Mouse (Mus musculus): Measurements from ENCODE around the gene Cblc. TPM values are rescaled to one million over a fixed set of nuclear protein-coding genes. Genes with fewer than 3 reads are reported as not detected.

Cblc gene
- polyA plus RNA-seq, 1 experiment from 2014 or later, result 0.59 TPM

DNA sequence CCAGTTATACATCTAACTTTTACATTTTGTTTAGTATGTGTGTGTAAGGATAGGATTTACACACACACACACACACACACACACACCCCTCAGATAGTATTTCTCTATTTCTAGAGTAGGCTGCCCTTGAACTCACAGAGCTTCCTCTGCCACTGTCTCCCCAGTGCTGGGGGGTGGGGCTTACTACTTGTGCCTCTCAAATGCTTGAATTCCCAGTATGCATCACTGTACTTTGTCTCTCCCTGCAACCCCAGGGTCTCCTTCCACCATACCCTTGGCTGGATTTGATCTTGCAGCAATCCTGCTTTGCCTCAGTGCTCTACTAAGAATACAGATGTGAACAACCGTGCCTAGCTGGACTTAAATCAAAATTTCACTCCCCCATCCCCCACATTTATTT lies 42.5 kb downstream of the Cblc start:
- ATAC-seq (ENCODE audit: low FRiP score) (no peak), DNase-seq (ENCODE audit: low spot score) (no peak)
- no peak overlapping the region for H3K4me3 ChIP-seq (ENCODE audit: low read depth, low read length)
- whole genome bisulfite sequencing, result 80% methylated on average over 1 of the region's 1 CpGs
- H3K27me3 ChIP-seq (ENCODE audit: control insufficient read depth, insufficient read depth, low read length), result no peaks in the 10 kb centered on the region
- H3K27ac ChIP-seq (ENCODE audit: low read depth, low read length), result no peak overlapping the region
- no peaks in the 10 kb centered on the region for H3K36me3 ChIP-seq (ENCODE audit: control insufficient read depth, insufficient read depth, low read length)
- no peaks in the 10 kb centered on the region; the same call in 1 of the 2 replicates for H3K4me1 ChIP-seq (replicated peaks; ENCODE audit: control insufficient read depth, insufficient read depth, low read length)
- no peak overlapping the region for H3K4me2 ChIP-seq (replicated peaks; ENCODE audit: low read depth, low read length)
- H3K9me3 ChIP-seq (ENCODE audit: control insufficient read depth, low read length), result no peaks in the 10 kb centered on the region
- H3K9ac ChIP-seq (ENCODE audit: low read depth, low read length), result no peak overlapping the region

GRCm38 (mm10) chr7:19753587-19753986 lies 43.0 kb downstream of the Cblc start:
- 83% methylated on average over 7 of the region's 7 CpGs for WGBS
- Histone ChIP-seq H3K4me2 (replicated peaks; ENCODE audit: low read depth, low read length) (no peak overlapping the region), H3K4me1 (replicated peaks; ENCODE audit: control insufficient read depth, insufficient read depth, low read length) (no peaks in the 10 kb centered on the region; the same call in 1 of the 2 replicates), H3K36me3 (ENCODE audit: control insufficient read depth, insufficient read depth, low read length) (no peaks in the 10 kb centered on the region), H3K27ac (ENCODE audit: low read depth, low read length) (no peak overlapping the region), H3K27me3 (ENCODE audit: control insufficient read depth, insufficient read depth, low read length) (no peaks in the 10 kb centered on the region), H3K9ac (ENCODE audit: low read depth, low read length) (no peak overlapping the region), H3K4me3 (ENCODE audit: low read depth, low read length) (no peak overlapping the region), H3K9me3 (ENCODE audit: control insufficient read depth, low read length) (no peaks in the 10 kb centered on the region)
- ATAC-seq (ENCODE audit: low FRiP score) (no peak), DNase-seq (ENCODE audit: low spot score) (no peak)

DNA sequence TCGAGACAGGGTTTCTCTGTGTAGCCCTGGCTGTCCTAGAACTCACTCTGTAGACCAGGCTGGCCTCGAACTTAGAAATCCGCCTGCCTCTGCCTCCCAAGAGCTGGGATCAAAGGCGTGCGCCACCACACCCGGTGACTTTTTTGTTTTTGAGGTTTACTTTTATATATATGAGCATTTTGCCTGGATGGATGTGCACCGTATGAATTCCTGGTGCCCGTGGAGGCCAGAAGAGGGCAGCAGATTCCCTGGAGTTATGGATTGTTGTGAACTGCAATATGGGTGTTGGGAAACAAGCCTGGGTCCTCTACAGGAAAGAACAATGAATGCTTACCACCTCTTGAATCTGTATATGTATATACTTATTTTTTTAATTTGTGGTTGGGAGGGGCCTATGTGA lies 44.0 kb downstream of the Cblc start:
- WGBS, result 70% methylated on average over 8 of the region's 8 CpGs
- no peaks in the 10 kb centered on the region for H3K9me3 ChIP-seq (ENCODE audit: control insufficient read depth, low read length)
- H3K27ac ChIP-seq (ENCODE audit: low read depth, low read length), result no peak overlapping the region
- no peak for ATAC-seq (ENCODE audit: low FRiP score)
- H3K27me3 ChIP-seq (ENCODE audit: control insufficient read depth, insufficient read depth, low read length), result no peaks in the 10 kb centered on the region
- H3K4me1 ChIP-seq (replicated peaks; ENCODE audit: control insufficient read depth, insufficient read depth, low read length), result no peaks in the 10 kb centered on the region; the same call in 1 of the 2 replicates
- no peak overlapping the region for H3K9ac ChIP-seq (ENCODE audit: low read depth, low read length)
- no peak overlapping the region for H3K4me3 ChIP-seq (ENCODE audit: low read depth, low read length)
- DNase-seq (ENCODE audit: low spot score), result no peak
- H3K4me2 ChIP-seq (replicated peaks; ENCODE audit: low read depth, low read length), result no peak overlapping the region
- no peaks in the 10 kb centered on the region for H3K36me3 ChIP-seq (ENCODE audit: control insufficient read depth, insufficient read depth, low read length)

DNA sequence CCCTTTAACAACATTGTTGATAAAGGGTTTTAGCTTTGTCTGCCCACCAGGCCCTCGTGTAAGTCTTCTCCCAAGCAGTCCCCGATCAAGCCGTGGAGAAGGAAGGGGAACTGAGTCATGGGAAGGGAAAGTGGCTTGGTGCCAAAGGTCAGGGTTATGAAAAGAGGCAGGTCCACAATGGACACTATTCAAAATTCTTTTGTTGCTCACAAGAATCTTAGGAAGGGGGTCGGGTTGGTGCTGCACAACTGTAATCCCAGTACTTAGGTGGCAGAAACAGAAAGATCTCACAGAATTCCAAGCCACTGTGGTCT lies 45.6 kb downstream of the Cblc start:
- DNase-seq (ENCODE audit: low spot score), result no peak
- ATAC-seq (ENCODE audit: low FRiP score), result no peak
- no peak overlapping the region for H3K9ac ChIP-seq (ENCODE audit: low read depth, low read length)

GRCm38 (mm10) chr7:19750217-19751069 lies 46.2 kb downstream of the Cblc start, which contains the start of gene Nectin2:
Gene Nectin2 (minus strand): TSS chr7:19750483.
- H3K9ac ChIP-seq (ENCODE audit: low read depth, low read length), result peak within 1 kb of the TSS; percentile 80
- H3K4me3 ChIP-seq (ENCODE audit: low read depth, low read length), result peak within 1 kb of the TSS; percentile 68
- no peak within 1 kb of the TSS; the same call in 1 of the 2 replicates for H3K27ac ChIP-seq (ENCODE audit: low read depth, low read length)
- H3K4me2 ChIP-seq (replicated peaks; ENCODE audit: low read depth, low read length), result peak within 1 kb of the TSS; percentile 74
- H3K27me3 ChIP-seq (ENCODE audit: control insufficient read depth, insufficient read depth, low read length), result no peaks in the 10 kb centered on the region
- ATAC-seq (ENCODE audit: low FRiP score), result peak; percentile 72
- WGBS, result 14% methylated on average over 19 of the region's 19 CpGs
- no peaks in the 10 kb centered on the region; the same call in 1 of the 2 replicates for H3K4me1 ChIP-seq (replicated peaks; ENCODE audit: control insufficient read depth, insufficient read depth, low read length)
- H3K9me3 ChIP-seq (ENCODE audit: control insufficient read depth, low read length), result no peaks in the 10 kb centered on the region
- no peaks in the 10 kb centered on the region for H3K36me3 ChIP-seq (ENCODE audit: control insufficient read depth, insufficient read depth, low read length)
- peak; percentile 89 for DNase-seq (ENCODE audit: low spot score)

More for the DNA sequence above, 45.6 kb downstream of the Cblc start:
- Histone ChIP-seq H3K36me3 (ENCODE audit: control insufficient read depth, insufficient read depth, low read length) (no peaks in the 10 kb centered on the region), H3K27me3 (ENCODE audit: control insufficient read depth, insufficient read depth, low read length) (no peaks in the 10 kb centered on the region), H3K4me3 (ENCODE audit: low read depth, low read length) (no peak overlapping the region), H3K4me1 (replicated peaks; ENCODE audit: control insufficient read depth, insufficient read depth, low read length) (no peaks in the 10 kb centered on the region; the same call in 1 of the 2 replicates), H3K27ac (ENCODE audit: low read depth, low read length) (no peak overlapping the region), H3K9me3 (ENCODE audit: control insufficient read depth, low read length) (no peaks in the 10 kb centered on the region), H3K4me2 (replicated peaks; ENCODE audit: low read depth, low read length) (no peak overlapping the region)
- 57% methylated on average over 4 of the region's 4 CpGs for WGBS

- Histone ChIP-seq H3K9ac (ENCODE audit: low read depth, low read length) (peak overlapping the region; percentile 80), H3K27ac (ENCODE audit: low read depth, low read length) (peak overlapping the region; percentile 61; the same call in 1 of the 2 replicates), H3K36me3 (ENCODE audit: control insufficient read depth, insufficient read depth, low read length) (no peaks in the 10 kb centered on the region), H3K9me3 (ENCODE audit: control insufficient read depth, low read length) (no peaks in the 10 kb centered on the region), H3K4me3 (ENCODE audit: low read depth, low read length) (peak overlapping the region; percentile 68), H3K27me3 (ENCODE audit: control insufficient read depth, insufficient read depth, low read length) (no peaks in the 10 kb centered on the region), H3K4me1 (replicated peaks; ENCODE audit: control insufficient read depth, insufficient read depth, low read length) (no peaks in the 10 kb centered on the region; the same call in 1 of the 2 replicates), H3K4me2 (replicated peaks; ENCODE audit: low read depth, low read length) (peak overlapping the region; percentile 74)
- peak; percentile 96 for ATAC-seq (ENCODE audit: low FRiP score)
- under 1% methylated on average over 41 of the region's 46 CpGs for WGBS
- peak; percentile 99 for DNase-seq (ENCODE audit: low spot score)
Observed at GRCm38 (mm10) chr7:19749389-19750216, 47.0 kb downstream of the Cblc start.

DNA sequence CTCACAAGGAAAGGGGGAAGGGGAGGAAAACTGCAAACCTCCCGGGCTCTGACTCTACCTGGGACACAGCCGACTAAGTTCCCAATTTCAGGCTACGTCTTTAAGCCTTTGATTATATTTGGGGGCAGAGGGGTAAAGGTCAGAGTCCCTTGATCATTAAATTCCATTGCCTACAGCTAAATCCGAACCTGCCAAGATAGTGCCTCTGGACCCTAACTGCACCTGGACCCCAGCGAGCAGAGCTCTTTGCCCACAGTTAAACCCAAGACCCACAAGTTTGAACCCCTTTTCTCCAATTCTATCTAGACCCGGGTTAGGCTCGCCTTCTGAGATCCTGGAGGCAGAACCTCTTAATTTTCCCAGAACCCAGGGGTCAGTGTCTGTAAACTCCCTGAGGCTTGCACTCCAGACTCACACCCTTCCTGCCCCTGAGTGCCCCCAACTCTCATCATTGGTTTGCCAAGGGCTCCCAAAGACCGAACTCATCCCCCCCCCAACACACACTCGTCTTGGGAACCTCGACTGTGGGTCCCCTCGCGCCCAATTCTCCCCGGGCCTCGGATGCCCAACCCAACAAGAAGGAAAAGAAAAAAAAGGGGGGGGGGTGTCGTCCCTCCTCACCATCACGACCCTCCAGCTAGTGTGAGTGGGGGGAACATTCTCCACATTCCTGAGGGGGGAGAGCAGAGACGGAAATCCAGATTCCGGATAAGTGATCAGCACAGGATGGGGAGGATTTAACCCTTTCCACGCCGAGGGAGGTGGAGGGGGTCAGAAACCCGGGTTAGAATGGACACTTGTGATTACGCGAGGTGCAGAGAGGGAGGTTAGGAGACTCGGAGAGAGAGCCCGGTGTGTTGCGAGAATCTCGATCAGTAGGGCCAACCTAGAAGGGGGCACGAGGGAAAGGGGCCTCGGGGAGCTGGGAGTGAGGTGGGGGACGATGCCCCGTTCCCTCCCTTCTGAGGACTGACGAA lies 48.1 kb downstream of the Cblc start:
- Histone ChIP-seq H3K4me3 (ENCODE audit: low read depth, low read length) (peak overlapping the region; percentile 68), H3K27ac (ENCODE audit: low read depth, low read length) (peak overlapping the region; percentile 61; the same call in 1 of the 2 replicates), H3K36me3 (ENCODE audit: control insufficient read depth, insufficient read depth, low read length) (no peaks in the 10 kb centered on the region), H3K4me2 (replicated peaks; ENCODE audit: low read depth, low read length) (peak overlapping the region; percentile 74), H3K9me3 (ENCODE audit: control insufficient read depth, low read length) (no peaks in the 10 kb centered on the region), H3K9ac (ENCODE audit: low read depth, low read length) (peak overlapping the region; percentile 80), H3K27me3 (ENCODE audit: control insufficient read depth, insufficient read depth, low read length) (no peaks in the 10 kb centered on the region), H3K4me1 (replicated peaks; ENCODE audit: control insufficient read depth, insufficient read depth, low read length) (no peaks in the 10 kb centered on the region; the same call in 1 of the 2 replicates)
- DNase-seq (ENCODE audit: low spot score), result peak; percentile 75
- peak; percentile 8 for ATAC-seq (ENCODE audit: low FRiP score)
- under 1% methylated on average over 32 of the region's 32 CpGs for WGBS

Measured in hindbrain, embryonic 11.5 days (tissue).